Mouse (Mus musculus): ENCODE measurements around the gene Myrf. TPM values are rescaled to one million over a fixed set of nuclear protein-coding genes. Genes with fewer than 3 reads are reported as not detected.
"Not testable (repeated sequence)": the region's sequence is repeated elsewhere in the genome, so short reads cannot be mapped to it uniquely, and the experiment has no call there.

Myrf gene
- polyA plus RNA-seq, 1 experiment from 2014 or later = 5.0 TPM

DNA sequence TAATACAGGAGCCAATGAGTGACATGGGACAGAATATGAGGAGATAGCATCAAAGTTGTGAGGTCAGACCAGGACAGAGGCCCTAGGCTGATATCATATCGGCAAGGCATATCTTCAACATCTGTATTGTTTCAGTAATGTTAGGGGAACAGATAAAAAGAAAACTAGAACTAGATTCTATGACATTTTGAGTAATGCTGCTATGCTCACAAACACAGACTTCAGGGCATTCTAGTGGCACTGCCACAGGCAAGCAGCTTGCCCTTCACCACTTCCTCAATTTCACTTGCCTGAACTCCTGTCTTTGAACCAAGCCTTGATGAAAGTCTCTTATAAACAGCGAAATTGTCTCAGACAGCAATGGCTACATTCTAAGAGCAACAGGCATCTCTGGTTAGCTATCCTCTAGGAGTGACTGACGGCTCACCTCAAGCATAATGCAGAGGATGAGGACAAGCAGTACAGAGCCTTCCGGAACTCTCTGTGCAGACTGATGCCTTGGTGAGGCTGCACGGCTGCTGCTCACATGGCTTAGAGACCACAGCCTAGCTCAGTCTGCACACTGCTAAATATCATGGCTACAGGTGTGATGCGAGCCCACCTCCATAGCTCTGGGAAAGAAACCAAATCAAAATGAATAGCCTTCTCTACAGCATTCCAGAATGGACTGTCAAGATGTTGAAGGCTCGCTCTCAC, 66.6 kb downstream of the Myrf start:
- 81% methylated on average over 7 of the region's 7 CpGs for WGBS
- DNase-seq (ENCODE audit: low spot score) = no peak
- no peak for ATAC-seq
- Histone ChIP-seq H3K4me2 (replicated peaks; ENCODE audit: low read depth, low read length) (no peak overlapping the region), H3K36me3 (ENCODE audit: insufficient read depth, low read length) (no peaks in the 10 kb centered on the region), H3K4me3 (ENCODE audit: low read depth, low read length) (no peak overlapping the region), H3K27me3 (replicated peaks; ENCODE audit: insufficient read depth, low read length) (no peaks in the 10 kb centered on the region), H3K27ac (ENCODE audit: low read length) (no peak overlapping the region), H3K4me1 (ENCODE audit: insufficient read depth, low read depth, low read length) (no peaks in the 10 kb centered on the region), H3K9me3 (ENCODE audit: low read length) (no peaks in the 10 kb centered on the region), H3K9ac (replicated peaks; ENCODE audit: low read depth) (no peak overlapping the region)
- TF ChIP-seq EP300 (IDR thresholded peaks at IDR 0.05) (no peak), CTCF (IDR thresholded peaks at IDR 0.05) (no peak)

DNA sequence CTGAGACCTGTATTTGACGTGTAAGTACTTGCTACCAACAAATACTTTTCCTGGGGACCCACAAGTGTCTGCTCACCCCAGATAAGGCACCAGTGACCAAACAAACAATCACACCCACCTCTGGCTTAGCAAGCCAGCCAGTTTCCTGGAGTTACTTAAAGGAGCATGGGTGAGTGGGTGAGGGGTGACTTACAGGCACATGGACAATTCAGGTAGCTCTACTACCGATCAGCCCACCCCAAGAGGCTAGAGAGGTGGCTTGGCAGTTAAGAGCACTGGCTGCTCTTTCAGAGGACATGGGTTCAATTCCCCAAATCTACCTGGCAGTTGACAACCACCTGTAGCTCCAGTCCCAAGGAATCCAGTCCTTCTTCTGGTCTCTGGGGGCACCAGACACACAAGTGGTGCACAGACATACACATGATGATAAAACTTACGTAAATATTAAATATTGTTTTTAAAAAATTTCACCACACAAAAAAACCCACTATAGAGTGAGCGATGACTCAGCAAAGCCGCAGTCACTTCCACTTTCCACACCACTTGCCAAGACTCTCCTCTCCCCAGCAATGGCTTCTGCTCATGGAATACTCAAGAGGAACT, 67.3 kb downstream of the Myrf start:
- no peak overlapping the region for H3K4me3 ChIP-seq (ENCODE audit: low read depth, low read length)
- ATAC-seq (peak; percentile 49), DNase-seq (ENCODE audit: low spot score) (peak; percentile 53)
- H3K36me3 ChIP-seq (ENCODE audit: insufficient read depth, low read length) = no peaks in the 10 kb centered on the region
- WGBS = 56% methylated on average over 5 of the region's 5 CpGs
- no peak overlapping the region for H3K4me2 ChIP-seq (replicated peaks; ENCODE audit: low read depth, low read length)
- H3K27me3 ChIP-seq (replicated peaks; ENCODE audit: insufficient read depth, low read length) = no peaks in the 10 kb centered on the region
- H3K27ac ChIP-seq (ENCODE audit: low read length) = no peak overlapping the region
- no peak for TF ChIP-seq EP300 (IDR thresholded peaks at IDR 0.05)
- no peak for TF ChIP-seq CTCF (IDR thresholded peaks at IDR 0.05)
- H3K9ac ChIP-seq (replicated peaks; ENCODE audit: low read depth) = no peak overlapping the region
- H3K4me1 ChIP-seq (ENCODE audit: insufficient read depth, low read depth, low read length) = no peaks in the 10 kb centered on the region
- no peaks in the 10 kb centered on the region for H3K9me3 ChIP-seq (ENCODE audit: low read length)

DNA sequence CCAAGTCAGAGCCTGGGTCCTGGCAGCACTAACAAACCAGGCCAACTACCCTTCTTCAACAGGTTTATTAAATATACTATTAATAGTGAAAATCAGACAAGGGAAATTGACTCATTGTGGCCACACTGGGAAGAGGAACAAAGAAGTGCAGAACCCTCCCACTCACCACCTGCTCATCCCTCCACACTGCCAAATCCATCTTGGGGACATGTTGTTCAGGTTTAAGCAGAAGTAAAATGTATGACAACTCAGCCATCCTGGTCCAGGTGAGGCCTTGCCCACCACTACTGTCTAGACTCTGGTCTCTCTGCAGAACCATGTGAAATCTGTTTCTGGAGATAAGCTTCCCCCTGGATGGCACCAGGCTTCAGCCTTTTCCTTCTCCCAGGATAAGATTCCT, 68.7 kb downstream of the Myrf start:
- Histone ChIP-seq H3K27me3 (replicated peaks; ENCODE audit: insufficient read depth, low read length) (no peaks in the 10 kb centered on the region), H3K4me1 (ENCODE audit: insufficient read depth, low read depth, low read length) (no peaks in the 10 kb centered on the region), H3K27ac (ENCODE audit: low read length) (no peak overlapping the region), H3K4me3 (ENCODE audit: low read depth, low read length) (no peak overlapping the region), H3K36me3 (ENCODE audit: insufficient read depth, low read length) (no peaks in the 10 kb centered on the region), H3K4me2 (replicated peaks; ENCODE audit: low read depth, low read length) (no peak overlapping the region), H3K9ac (replicated peaks; ENCODE audit: low read depth) (no peak overlapping the region), H3K9me3 (ENCODE audit: low read length) (no peaks in the 10 kb centered on the region)
- DNase-seq (ENCODE audit: low spot score) (no peak), ATAC-seq (no peak)
- TF ChIP-seq EP300 (IDR thresholded peaks at IDR 0.05) = no peak
- TF ChIP-seq CTCF (IDR thresholded peaks at IDR 0.05) = no peak

DNA sequence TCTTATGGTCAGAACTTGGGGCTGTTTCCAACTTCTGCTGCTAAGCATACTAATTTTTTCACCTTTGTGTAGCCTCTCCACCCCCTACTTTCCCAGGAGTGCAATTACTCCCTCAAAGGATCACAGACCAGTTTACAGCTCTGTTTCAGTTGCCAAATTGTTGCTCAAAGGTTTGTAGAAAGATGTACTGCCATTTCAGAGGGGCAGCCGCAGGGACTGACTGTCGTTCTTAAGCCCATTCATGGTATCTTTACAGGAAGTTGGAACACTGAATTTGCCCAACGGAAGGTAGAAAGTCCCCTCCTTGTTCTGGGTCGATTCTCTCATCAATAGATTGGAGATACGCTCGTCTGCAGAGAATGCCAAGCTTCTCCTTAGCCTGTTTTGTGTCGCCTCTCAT, 69.2 kb downstream of the Myrf start:
- no peaks in the 10 kb centered on the region for H3K9me3 ChIP-seq (ENCODE audit: low read length)
- DNase-seq (ENCODE audit: low spot score) = no peak
- no peak for ATAC-seq
- H3K4me2 ChIP-seq (replicated peaks; ENCODE audit: low read depth, low read length) = no peak overlapping the region
- no peaks in the 10 kb centered on the region for H3K4me1 ChIP-seq (ENCODE audit: insufficient read depth, low read depth, low read length)
- H3K4me3 ChIP-seq (ENCODE audit: low read depth, low read length) = no peak overlapping the region
- no peaks in the 10 kb centered on the region for H3K27me3 ChIP-seq (replicated peaks; ENCODE audit: insufficient read depth, low read length)
- H3K36me3 ChIP-seq (ENCODE audit: insufficient read depth, low read length) = no peaks in the 10 kb centered on the region
- TF ChIP-seq CTCF (IDR thresholded peaks at IDR 0.05) (no peak), EP300 (IDR thresholded peaks at IDR 0.05) (no peak)
- H3K9ac ChIP-seq (replicated peaks; ENCODE audit: low read depth) = no peak overlapping the region
- H3K27ac ChIP-seq (ENCODE audit: low read length) = no peak overlapping the region
- 79% methylated on average over 7 of the region's 7 CpGs for WGBS

DNA sequence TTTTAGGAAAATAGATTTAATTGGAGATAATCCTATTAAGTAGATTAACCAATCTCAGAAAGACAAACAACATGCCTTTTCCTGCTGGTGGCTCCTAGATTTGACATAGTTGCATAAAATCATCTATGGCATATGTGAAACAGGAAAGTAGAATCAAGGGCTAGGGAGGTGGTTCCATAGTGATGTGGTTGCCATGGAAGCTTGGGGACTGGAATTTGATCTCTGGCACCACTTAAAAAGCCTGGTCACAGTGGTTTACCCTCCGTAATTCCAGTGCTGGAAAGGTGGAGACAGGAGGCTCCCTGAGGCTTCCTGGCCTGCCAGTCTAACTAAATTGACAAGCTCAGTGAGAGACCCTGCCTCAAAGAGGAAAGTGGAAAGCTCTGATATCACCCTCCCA, 70.1 kb downstream of the Myrf start:
- TF ChIP-seq CTCF (IDR thresholded peaks at IDR 0.05) (no peak), EP300 (IDR thresholded peaks at IDR 0.05) (no peak)
- Histone ChIP-seq H3K9me3 (ENCODE audit: low read length) (no peaks in the 10 kb centered on the region), H3K4me1 (ENCODE audit: insufficient read depth, low read depth, low read length) (no peaks in the 10 kb centered on the region), H3K27ac (ENCODE audit: low read length) (no peak overlapping the region), H3K9ac (replicated peaks; ENCODE audit: low read depth) (no peak overlapping the region), H3K36me3 (ENCODE audit: insufficient read depth, low read length) (no peaks in the 10 kb centered on the region), H3K27me3 (replicated peaks; ENCODE audit: insufficient read depth, low read length) (no peaks in the 10 kb centered on the region), H3K4me2 (replicated peaks; ENCODE audit: low read depth, low read length) (no peak overlapping the region), H3K4me3 (ENCODE audit: low read depth, low read length) (no peak overlapping the region)
- ATAC-seq (no peak), DNase-seq (ENCODE audit: low spot score) (no peak)
- 40% methylated on average over 1 of the region's 1 CpGs for WGBS

DNA sequence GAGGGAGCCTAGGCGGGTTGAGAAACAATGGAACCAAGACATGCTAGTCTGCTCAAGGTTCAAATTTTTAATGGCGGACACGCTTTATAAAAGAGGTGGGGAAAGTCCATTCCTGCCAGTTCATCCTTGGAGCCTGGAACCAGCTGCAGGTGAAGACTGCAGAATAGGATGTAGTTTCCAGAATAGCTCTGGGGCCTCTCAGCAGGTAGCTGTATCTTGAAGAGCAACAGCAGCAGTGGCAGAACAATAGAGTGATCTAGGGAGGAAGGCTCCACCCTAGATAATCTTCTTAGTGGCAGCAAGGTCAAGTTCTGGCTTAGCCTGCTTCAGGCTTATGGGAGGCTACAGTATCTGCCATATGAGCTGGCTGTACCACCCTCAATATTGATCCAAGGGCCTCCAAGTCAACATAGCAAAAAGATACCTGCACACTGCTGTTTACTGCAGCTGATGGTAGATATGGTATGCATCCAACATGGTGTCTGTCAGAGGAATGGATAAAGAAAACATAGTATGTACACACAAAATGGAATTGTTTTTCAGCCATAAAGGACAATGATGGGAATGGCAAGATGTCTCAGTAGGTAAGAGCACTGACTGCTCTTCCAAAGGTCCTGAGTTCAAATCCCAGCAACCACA, 70.7 kb downstream of the Myrf start:
- WGBS = 94% methylated on average over 3 of the region's 3 CpGs
- DNase-seq (ENCODE audit: low spot score) = not testable (repeated sequence)

More for the DNA sequence above, 70.7 kb downstream of the Myrf start:
- not testable (repeated sequence) for H3K9ac ChIP-seq (replicated peaks; ENCODE audit: low read depth); H3K4me1 ChIP-seq (ENCODE audit: insufficient read depth, low read depth, low read length); H3K27ac ChIP-seq (ENCODE audit: low read length); H3K27me3 ChIP-seq (replicated peaks; ENCODE audit: insufficient read depth, low read length); ATAC-seq; H3K4me2 ChIP-seq (replicated peaks; ENCODE audit: low read depth, low read length); H3K36me3 ChIP-seq (ENCODE audit: insufficient read depth, low read length); H3K9me3 ChIP-seq (ENCODE audit: low read length); H3K4me3 ChIP-seq (ENCODE audit: low read depth, low read length)
